Mouse (Mus musculus): ENCODE data around the gene Eda. TPM values are rescaled to one million over a fixed set of nuclear protein-coding genes. Genes with fewer than 3 reads are reported as not detected.
A peak's percentile ranks its signal among the peaks of the same experiment; 100 is the strongest.

The Eda gene
- 2.0 and 2.7 TPM in 2 replicates for polyA plus RNA-seq (2015; fragmentation: Nextera tagmentation; extraction: Ambion mirVana)

DNA sequence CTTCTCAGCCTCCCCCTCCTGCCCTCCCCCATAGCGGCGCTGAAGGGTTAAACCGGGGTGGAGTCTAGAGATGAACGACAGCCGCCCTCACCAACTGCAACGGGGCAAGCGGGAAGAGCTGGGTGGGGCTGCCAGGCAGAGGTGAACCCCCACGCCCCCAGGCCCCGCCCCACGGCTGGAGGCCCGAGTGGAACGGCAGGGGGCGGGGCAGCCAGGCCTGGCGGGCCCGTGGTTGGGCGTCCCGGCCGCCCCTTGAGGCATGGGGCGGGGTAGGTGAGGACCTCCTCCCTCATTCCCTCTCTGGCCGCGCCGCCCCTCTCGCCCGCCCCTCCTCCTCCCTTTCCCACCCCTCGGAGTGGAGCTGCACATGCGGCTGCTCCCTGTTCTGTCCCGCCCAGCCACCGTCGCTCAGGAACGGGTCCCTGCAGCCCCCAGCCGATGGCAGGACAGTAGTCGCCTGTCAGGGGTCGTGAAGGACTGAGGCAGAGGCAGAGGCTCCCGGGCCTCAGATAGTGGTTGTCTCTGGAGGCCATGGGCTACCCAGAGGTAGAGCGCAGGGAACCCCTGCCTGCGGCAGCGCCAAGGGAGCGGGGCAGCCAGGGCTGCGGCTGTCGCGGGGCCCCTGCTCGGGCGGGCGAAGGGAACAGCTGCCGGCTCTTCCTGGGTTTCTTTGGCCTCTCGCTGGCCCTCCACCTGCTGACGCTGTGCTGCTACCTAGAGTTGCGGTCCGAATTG is at the start of gene Eda:
Gene Eda, plus strand, starts transcription at position 357 of the 735 bp plus-strand sequence.
- Histone ChIP-seq H3K4me1 (replicated peaks) (no peaks in the 10 kb centered on the region), H3K9ac (peak within 1 kb of the TSS; percentile 56), H3K9me3 (no peaks in the 10 kb centered on the region), H3K4me2 (peak within 1 kb of the TSS; percentile 91), H3K4me3 (peak within 1 kb of the TSS; percentile 60), H3K36me3 (no peaks in the 10 kb centered on the region), H3K27ac (replicated peaks) (peak within 1 kb of the TSS; percentile 34; the same call in 1 of the 2 replicates), H3K27me3 (peaks cover 8% of the 10 kb centered on the region; the same call in 1 of the 2 replicates)
- ATAC-seq (ENCODE audit: low FRiP score, low read depth) = peak; percentile 98
- WGBS = 23% methylated on average over 37 of the region's 49 CpGs

DNA sequence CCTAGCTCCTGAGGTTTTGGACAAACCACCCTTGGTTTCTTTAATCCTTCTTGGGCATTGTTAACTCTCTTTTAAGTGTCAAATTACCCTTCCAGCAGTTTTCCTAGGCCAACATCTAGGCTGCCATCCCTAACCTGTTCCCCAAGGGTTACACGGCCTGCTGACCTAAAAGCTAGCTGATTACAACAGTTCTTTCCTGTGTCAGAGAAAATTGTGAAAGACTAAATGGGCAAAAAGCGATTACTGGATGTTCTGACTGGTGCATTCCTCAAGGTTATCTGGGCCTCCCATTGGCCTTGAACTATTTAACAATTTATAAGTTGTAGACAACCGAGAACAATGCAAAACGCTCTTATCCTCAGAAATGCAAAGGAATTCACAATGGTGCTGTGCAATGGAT is 14.4 kb upstream of the Eda start:
- Histone ChIP-seq H3K9me3 (no peaks in the 10 kb centered on the region), H3K27ac (replicated peaks) (no peak overlapping the region), H3K27me3 (no peaks in the 10 kb centered on the region), H3K9ac (no peak overlapping the region), H3K4me3 (no peak overlapping the region), H3K4me2 (no peak overlapping the region), H3K36me3 (no peaks in the 10 kb centered on the region), H3K4me1 (replicated peaks) (no peaks in the 10 kb centered on the region)
- WGBS = 79% methylated on average over 4 of the region's 4 CpGs
- ATAC-seq (ENCODE audit: low FRiP score, low read depth) = no peak

DNA sequence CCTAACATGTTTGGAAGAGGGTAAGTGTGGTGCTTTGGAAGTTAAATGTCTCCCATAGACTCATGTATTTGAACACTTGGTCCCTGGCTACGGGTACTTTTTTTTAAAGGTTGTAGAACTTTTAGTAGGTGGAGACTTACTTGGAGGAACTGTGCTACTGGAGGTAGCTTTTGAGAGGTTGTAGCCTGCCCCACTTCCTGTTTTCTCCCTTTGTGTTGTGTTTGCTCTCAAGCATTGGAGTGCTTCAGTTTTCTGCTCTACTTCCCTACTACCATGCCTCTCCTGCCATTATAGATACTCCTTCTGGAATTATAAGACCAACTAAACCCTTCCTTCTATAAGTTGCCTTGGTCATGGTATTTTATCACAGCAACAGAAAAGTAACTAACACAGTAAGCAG is 5.3 kb upstream of the Eda start:
- no peaks in the 10 kb centered on the region; the same call in 1 of the 2 replicates for H3K27me3 ChIP-seq
- WGBS = 75% methylated on average over 1 of the region's 1 CpGs
- no peak for ATAC-seq (ENCODE audit: low FRiP score, low read depth)

DNA sequence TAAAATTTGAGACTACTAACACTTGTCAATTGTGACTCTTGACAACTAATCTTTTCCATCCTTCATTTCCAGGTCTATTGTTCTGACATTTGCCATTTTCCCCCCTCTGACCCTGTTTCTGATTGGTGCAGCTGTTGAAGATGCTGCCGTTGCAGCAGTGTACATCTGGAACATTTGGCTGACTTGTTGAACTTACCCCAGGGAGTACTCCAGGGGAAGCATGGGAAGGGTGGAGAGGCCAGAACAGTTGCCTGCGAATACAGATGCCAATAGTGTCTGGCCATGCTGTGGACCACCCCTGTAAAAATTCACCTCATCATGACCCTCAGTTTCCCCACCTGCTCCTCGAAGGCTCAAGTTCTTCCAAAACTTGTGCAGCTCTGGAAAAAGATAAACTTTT is 1.0 kb upstream of the Eda start:
- H3K4me3 ChIP-seq = no peak overlapping the region
- H3K27ac ChIP-seq (replicated peaks) = no peak overlapping the region
- H3K9ac ChIP-seq = no peak overlapping the region
- H3K4me2 ChIP-seq = no peak overlapping the region
- no peak for ATAC-seq (ENCODE audit: low FRiP score, low read depth)
- no peaks in the 10 kb centered on the region for H3K9me3 ChIP-seq
- H3K27me3 ChIP-seq = peaks cover 8% of the 10 kb centered on the region; the same call in 1 of the 2 replicates
- H3K36me3 ChIP-seq = no peaks in the 10 kb centered on the region
- H3K4me1 ChIP-seq (replicated peaks) = no peaks in the 10 kb centered on the region
- WGBS = 49% methylated on average over 3 of the region's 3 CpGs

More for the DNA sequence above, 5.3 kb upstream of the Eda start:
- Histone ChIP-seq H3K4me1 (replicated peaks) (no peaks in the 10 kb centered on the region), H3K9ac (no peak overlapping the region), H3K36me3 (no peaks in the 10 kb centered on the region), H3K9me3 (no peaks in the 10 kb centered on the region), H3K4me2 (no peak overlapping the region), H3K4me3 (no peak overlapping the region), H3K27ac (replicated peaks) (no peak overlapping the region)

DNA sequence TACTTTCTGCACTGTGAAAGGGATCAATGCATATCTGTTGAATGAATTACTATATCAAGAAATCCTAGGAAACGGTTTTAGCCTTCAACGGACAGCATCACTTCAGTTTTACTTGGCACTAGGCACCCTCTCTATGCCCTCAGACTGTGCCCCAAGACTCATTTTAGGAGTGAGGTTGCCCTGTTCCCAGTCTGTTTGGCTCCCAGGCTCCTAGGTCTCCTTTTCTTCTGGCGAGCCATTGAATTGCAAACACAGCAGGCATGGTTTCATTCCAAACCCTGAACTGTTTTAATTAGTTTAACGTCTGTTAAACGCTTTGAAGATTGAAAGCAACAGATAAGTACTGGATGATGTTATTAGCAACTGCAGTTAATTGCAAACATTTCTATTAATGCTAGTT is 603 bp upstream of the Eda start:
- peak overlapping the region; percentile 60 for H3K4me3 ChIP-seq
- H3K27me3 ChIP-seq = peaks cover 8% of the 10 kb centered on the region; the same call in 1 of the 2 replicates
- no peaks in the 10 kb centered on the region for H3K36me3 ChIP-seq
- ATAC-seq (ENCODE audit: low FRiP score, low read depth) = peak; percentile 25
- peak overlapping the region; percentile 91 for H3K4me2 ChIP-seq
- no peak overlapping the region for H3K9ac ChIP-seq
- 26% methylated on average over 5 of the region's 5 CpGs for WGBS
- H3K9me3 ChIP-seq = no peaks in the 10 kb centered on the region
- no peaks in the 10 kb centered on the region for H3K4me1 ChIP-seq (replicated peaks)
- no peak overlapping the region for H3K27ac ChIP-seq (replicated peaks)

DNA sequence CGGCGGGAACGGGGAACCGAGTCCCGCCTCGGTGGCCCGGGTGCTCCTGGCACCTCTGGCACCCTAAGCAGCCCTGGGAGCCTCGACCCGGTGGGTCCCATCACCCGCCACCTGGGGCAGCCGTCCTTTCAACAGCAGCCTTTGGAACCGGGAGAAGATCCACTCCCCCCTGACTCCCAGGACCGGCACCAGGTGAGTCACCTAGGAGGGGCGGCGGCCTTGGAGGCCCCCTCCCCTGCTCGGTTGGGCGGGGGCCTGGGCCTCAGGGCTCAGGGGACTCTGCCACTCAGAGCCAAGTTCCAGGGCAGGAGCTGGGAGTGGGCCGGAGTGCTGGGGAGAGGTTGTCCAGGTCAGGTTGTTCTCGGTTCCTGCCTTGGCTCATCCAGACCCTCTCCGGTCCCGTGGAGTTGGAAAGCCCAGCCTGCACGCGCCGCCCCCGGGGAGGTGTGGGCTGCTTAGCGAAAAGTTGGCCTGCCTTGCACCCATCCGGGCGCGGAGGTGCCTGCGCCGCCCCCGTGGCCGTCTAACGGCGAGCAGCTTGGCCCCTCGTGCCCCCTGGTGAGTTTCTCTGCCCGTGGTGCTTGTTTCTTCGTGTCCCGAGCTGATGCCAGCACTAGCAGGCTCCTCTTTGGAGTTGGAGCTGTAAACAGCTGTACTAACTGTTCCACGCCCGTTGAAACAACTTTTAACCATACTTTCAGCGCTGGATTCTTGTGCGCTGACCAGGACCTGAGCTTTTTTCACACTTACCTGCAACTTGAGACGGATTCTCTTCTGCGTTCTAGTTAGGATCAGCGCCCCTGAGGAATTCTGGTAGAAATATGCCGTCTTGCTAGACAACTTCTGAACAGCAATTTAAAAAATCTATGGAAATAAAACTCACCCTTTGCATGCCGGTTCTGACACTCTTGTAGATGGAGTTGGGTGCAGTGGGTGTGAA is 849 bp downstream of the Eda start:
- Histone ChIP-seq H3K27me3 (peaks cover 8% of the 10 kb centered on the region; the same call in 1 of the 2 replicates), H3K9me3 (no peaks in the 10 kb centered on the region), H3K4me2 (peak overlapping the region; percentile 91), H3K4me1 (replicated peaks) (no peaks in the 10 kb centered on the region), H3K36me3 (no peaks in the 10 kb centered on the region), H3K4me3 (peak overlapping the region; percentile 60), H3K27ac (replicated peaks) (no peak overlapping the region), H3K9ac (peak overlapping the region; percentile 56)
- no peak; the same call in 1 of the 2 replicates for ATAC-seq (ENCODE audit: low FRiP score, low read depth)
- 28% methylated on average over 43 of the region's 48 CpGs for WGBS

DNA sequence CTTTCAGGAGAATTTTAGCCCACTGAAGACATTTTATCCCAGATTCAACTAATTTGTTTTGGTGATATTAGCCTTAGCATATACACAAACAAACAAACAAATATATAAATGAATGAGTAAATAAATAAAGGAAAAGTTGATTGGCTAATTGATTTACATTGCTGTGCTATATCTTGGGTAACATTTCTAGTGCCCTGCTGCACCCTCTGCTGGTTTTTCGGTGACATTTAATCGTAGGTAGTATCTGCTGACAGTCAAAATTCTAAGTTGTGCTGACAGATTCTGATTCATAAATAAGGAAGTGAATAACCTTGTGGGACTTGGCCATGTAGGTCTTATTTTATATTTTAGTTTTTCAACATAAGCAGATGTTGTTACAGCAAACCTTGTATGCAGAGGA is 2.9 kb downstream of the Eda start:
- 76% methylated on average over 2 of the region's 2 CpGs for WGBS
- H3K27ac ChIP-seq (replicated peaks) = no peak overlapping the region
- no peaks in the 10 kb centered on the region for H3K4me1 ChIP-seq (replicated peaks)
- no peaks in the 10 kb centered on the region for H3K36me3 ChIP-seq
- no peak for ATAC-seq (ENCODE audit: low FRiP score, low read depth)
- no peaks in the 10 kb centered on the region for H3K9me3 ChIP-seq
- no peak overlapping the region for H3K4me2 ChIP-seq
- no peak overlapping the region for H3K4me3 ChIP-seq
- H3K9ac ChIP-seq = no peak overlapping the region
- peaks cover 8% of the 10 kb centered on the region; the same call in 1 of the 2 replicates for H3K27me3 ChIP-seq

DNA sequence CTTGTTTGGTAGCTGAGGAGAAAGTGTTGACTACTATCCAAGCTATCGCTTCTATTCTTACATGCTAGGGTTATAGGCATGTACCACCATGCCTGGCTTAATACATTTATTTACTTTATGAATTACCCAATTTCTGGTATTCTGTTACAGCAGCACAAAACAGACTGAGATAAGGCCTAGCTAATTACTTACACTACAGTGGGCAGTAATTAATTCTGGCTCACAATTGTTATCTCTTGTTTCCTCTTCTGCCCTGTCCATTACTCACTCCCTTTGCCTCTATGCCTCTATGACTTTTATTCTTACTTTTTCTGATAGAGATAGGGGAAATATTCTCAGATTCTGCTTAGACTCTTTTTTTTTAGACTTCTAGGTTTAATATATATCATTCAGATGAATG is 18.0 kb downstream of the Eda start:
- H3K9ac ChIP-seq = no peak overlapping the region
- 91% methylated on average over 1 of the region's 1 CpGs for WGBS
- no peak overlapping the region for H3K4me2 ChIP-seq
- no peak overlapping the region for H3K4me3 ChIP-seq
- H3K4me1 ChIP-seq (replicated peaks) = no peaks in the 10 kb centered on the region
- 0 out of 2 replicates have a peak, but pooled peaks cover 4% of the 10 kb centered on the region for H3K27me3 ChIP-seq
- no peak for ATAC-seq (ENCODE audit: low FRiP score, low read depth)
- no peaks in the 10 kb centered on the region for H3K9me3 ChIP-seq
- no peak overlapping the region for H3K27ac ChIP-seq (replicated peaks)
- H3K36me3 ChIP-seq = no peaks in the 10 kb centered on the region

DNA sequence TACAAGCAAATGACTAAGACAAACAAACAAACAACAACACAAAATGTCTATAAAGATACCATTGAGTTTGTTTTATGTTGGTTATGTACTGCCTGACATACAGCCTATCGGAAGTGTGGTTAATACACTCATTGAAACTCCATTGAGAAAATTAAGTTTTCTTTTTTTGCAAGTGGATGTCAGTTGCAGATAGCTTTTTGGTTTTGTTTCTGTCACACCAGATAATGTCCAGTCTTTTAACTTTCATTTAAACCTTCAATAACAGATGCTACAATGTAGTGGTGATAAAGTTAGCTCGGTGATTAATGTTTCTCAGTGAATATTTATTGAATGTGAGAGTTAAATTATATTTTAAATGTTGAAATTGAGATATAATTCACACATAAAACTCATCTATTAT is 23.9 kb downstream of the Eda start:
- Histone ChIP-seq H3K4me1 (replicated peaks) (no peaks in the 10 kb centered on the region), H3K9me3 (no peaks in the 10 kb centered on the region), H3K4me2 (no peak overlapping the region), H3K4me3 (no peak overlapping the region), H3K9ac (no peak overlapping the region), H3K27ac (replicated peaks) (no peak overlapping the region), H3K27me3 (no peaks in the 10 kb centered on the region), H3K36me3 (no peaks in the 10 kb centered on the region)
- ATAC-seq (ENCODE audit: low FRiP score, low read depth) = no peak
- 91% methylated on average over 2 of the region's 2 CpGs for WGBS

DNA sequence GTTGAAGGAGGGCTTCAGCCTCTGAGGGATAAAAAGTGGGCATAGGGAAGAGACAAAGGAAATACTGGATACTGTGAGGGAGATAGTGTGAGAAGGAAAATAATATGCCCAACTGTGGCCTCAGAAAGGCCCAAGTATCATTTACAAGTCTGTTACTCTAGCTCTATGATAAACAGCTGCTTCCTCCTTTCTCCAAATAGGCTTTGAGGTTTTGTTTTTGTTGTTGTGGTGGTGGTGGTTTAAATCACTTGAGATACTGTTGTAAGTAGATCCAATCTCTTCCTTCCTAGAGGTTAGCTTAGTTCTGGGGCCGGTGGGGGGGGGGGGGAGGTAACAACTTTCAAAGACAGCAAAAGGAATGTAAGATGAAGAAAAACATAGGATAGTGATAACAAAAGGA is 143.0 kb downstream of the Eda start:
- 42% methylated on average over 1 of the region's 1 CpGs for WGBS
- Histone ChIP-seq H3K4me1 (replicated peaks) (no peaks in the 10 kb centered on the region), H3K4me2 (no peak overlapping the region), H3K27ac (replicated peaks) (no peak overlapping the region), H3K36me3 (no peaks in the 10 kb centered on the region), H3K9ac (no peak overlapping the region), H3K9me3 (no peaks in the 10 kb centered on the region), H3K27me3 (0 out of 2 replicates have a peak, but pooled peaks cover 2% of the 10 kb centered on the region), H3K4me3 (no peak overlapping the region)
- no peak for ATAC-seq (ENCODE audit: low FRiP score, low read depth)

DNA sequence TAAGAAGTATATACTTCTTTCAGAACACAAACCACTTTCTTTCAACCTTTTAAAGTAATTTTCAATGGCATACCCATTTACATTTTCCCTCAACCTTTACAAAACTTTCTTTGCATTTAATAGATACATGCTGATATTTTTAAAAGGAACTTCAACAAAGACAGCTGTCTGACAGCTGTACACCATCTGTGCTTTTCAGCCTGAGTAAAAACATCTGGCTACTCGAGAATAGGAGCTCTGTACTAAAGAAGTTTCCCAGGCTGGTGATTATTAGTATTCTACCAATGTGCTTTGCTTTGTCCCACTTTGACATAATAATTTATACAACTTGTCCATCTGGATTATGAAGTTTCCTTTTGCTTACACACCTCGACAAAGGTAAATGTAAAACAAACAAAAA is 219.9 kb downstream of the Eda start:
- Histone ChIP-seq H3K4me2 (no peak overlapping the region), H3K36me3 (no peaks in the 10 kb centered on the region), H3K9me3 (no peaks in the 10 kb centered on the region), H3K27ac (replicated peaks) (no peak overlapping the region), H3K4me1 (replicated peaks) (no peaks in the 10 kb centered on the region), H3K4me3 (no peak overlapping the region), H3K9ac (no peak overlapping the region), H3K27me3 (no peaks in the 10 kb centered on the region)
- WGBS = 52% methylated on average over 2 of the region's 2 CpGs
- ATAC-seq (ENCODE audit: low FRiP score, low read depth) = no peak

DNA sequence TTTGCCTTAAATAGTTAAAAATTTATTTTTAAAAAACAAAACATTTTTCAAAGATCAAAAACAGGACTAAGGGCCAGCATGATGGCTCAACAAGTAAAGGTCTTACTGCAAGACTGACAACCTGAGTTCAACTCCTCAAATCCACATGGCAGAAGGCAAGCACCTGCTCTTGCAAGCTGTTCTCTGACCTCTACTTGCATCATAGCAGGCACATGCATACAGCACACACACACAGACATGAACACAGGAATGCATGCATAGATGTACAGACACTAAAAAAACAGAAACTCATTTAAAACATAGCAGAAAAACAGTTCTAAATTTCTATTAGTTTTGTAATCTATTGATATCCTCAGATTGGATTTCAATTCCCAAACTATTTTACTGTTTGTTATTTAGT is 338.2 kb downstream of the Eda start:
- H3K27me3 ChIP-seq = no peaks in the 10 kb centered on the region
- H3K36me3 ChIP-seq = no peaks in the 10 kb centered on the region
- no peak overlapping the region for H3K4me2 ChIP-seq
- no peak for ATAC-seq (ENCODE audit: low FRiP score, low read depth)
- no peak overlapping the region for H3K4me3 ChIP-seq
- H3K9me3 ChIP-seq = no peaks in the 10 kb centered on the region
- H3K27ac ChIP-seq (replicated peaks) = no peak overlapping the region
- no peaks in the 10 kb centered on the region for H3K4me1 ChIP-seq (replicated peaks)
- no peak overlapping the region for H3K9ac ChIP-seq
